Mouse (Mus musculus): Measurements from ENCODE around the gene Fgfr2. TPM values are rescaled to one million over a fixed set of nuclear protein-coding genes. Genes with fewer than 3 reads are reported as not detected.

The Fgfr2 gene
- polyA plus RNA-seq, 1 experiment from 2014 or later: 11.4 TPM

GRCm38 (mm10) chr7:132982639-132983038, 140.5 kb downstream of the Fgfr2 start:
- H3K27ac ChIP-seq (ENCODE audit: low read length): no peak overlapping the region
- WGBS (ENCODE audit: insufficient replicate concordance): 57% methylated on average over 3 of the region's 3 CpGs
- no peaks in the 10 kb centered on the region for H3K27me3 ChIP-seq (ENCODE audit: control insufficient read depth, insufficient read depth, low read depth, low read length)
- H3K4me2 ChIP-seq (ENCODE audit: low read depth, low read length): no peak overlapping the region
- no peaks in the 10 kb centered on the region for H3K9me3 ChIP-seq (replicated peaks; ENCODE audit: control insufficient read depth, low read length)
- no peaks in the 10 kb centered on the region for H3K4me1 ChIP-seq (ENCODE audit: control insufficient read depth, low read depth, low read length)
- H3K4me3 ChIP-seq (ENCODE audit: low read depth, low read length): no peak overlapping the region
- no peak overlapping the region for H3K9ac ChIP-seq (ENCODE audit: low read depth, low read length)
- no peak for ATAC-seq (ENCODE audit: low read depth)
- H3K36me3 ChIP-seq (ENCODE audit: control insufficient read depth, insufficient read depth): peaks cover 25% of the 10 kb centered on the region

- Histone ChIP-seq H3K27ac (ENCODE audit: low read length) (no peak overlapping the region), H3K27me3 (ENCODE audit: control insufficient read depth, insufficient read depth, low read depth, low read length) (no peaks in the 10 kb centered on the region), H3K9ac (ENCODE audit: low read depth, low read length) (no peak overlapping the region), H3K4me2 (ENCODE audit: low read depth, low read length) (no peak overlapping the region), H3K4me1 (ENCODE audit: control insufficient read depth, low read depth, low read length) (no peaks in the 10 kb centered on the region), H3K4me3 (ENCODE audit: low read depth, low read length) (no peak overlapping the region), H3K9me3 (replicated peaks; ENCODE audit: control insufficient read depth, low read length) (no peaks in the 10 kb centered on the region), H3K36me3 (ENCODE audit: control insufficient read depth, insufficient read depth) (peaks cover 20% of the 10 kb centered on the region)
- ATAC-seq (ENCODE audit: low read depth): no peak
- 83% methylated on average over 2 of the region's 2 CpGs for WGBS (ENCODE audit: insufficient replicate concordance)
Measured at GRCm38 (mm10) chr7:132977981-132978380, 145.2 kb downstream of the Fgfr2 start.

DNA sequence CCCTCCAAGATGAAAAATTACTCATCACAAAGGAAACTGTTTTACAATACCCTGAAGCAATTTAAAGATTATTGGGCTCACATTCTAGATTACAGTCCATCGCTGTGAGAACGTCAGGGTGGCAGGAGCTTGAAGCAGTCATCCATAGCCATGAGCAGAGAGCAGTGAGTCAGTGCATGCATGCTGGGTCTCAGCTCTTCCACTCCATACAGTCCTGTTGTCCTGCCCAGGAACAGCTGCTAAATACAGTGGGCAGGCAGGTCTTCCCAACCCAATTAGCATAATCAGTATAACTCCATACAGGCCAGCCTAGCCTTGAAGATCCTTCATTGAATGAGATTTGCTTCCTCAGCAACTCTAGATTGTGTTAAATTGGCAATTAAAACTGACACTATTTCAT, 147.1 kb downstream of the Fgfr2 start:
- Histone ChIP-seq H3K27me3 (ENCODE audit: control insufficient read depth, insufficient read depth, low read depth, low read length) (no peaks in the 10 kb centered on the region), H3K9me3 (replicated peaks; ENCODE audit: control insufficient read depth, low read length) (no peaks in the 10 kb centered on the region), H3K4me3 (ENCODE audit: low read depth, low read length) (no peak overlapping the region), H3K27ac (ENCODE audit: low read length) (no peak overlapping the region), H3K4me1 (ENCODE audit: control insufficient read depth, low read depth, low read length) (no peaks in the 10 kb centered on the region), H3K4me2 (ENCODE audit: low read depth, low read length) (no peak overlapping the region), H3K9ac (ENCODE audit: low read depth, low read length) (no peak overlapping the region), H3K36me3 (ENCODE audit: control insufficient read depth, insufficient read depth) (peaks cover 8% of the 10 kb centered on the region)
- ATAC-seq (ENCODE audit: low read depth): no peak
- 83% methylated on average over 2 of the region's 2 CpGs for WGBS (ENCODE audit: insufficient replicate concordance)

DNA sequence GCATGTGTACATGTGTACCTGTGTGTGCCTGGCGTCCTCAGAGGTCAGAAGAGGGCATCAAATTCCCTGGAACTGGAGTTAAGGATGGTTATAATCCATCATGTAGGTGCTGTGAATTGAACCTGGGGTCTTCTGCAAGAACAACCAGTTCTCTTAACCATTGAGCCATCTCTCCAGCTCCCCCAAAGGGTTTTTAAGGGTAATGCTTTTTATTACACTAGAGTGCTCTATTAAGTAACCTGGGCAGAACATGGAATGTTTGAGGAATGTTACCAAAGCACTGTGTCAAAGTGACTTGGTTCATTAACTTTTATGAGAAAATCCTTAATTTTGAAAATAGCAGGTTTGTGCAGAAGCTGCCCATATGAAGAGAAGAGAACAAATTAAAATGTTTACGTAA, 151.1 kb downstream of the Fgfr2 start:
- H3K27ac ChIP-seq (ENCODE audit: low read length): no peak overlapping the region
- no peaks in the 10 kb centered on the region for H3K9me3 ChIP-seq (replicated peaks; ENCODE audit: control insufficient read depth, low read length)
- H3K36me3 ChIP-seq (ENCODE audit: control insufficient read depth, insufficient read depth): peaks cover 9% of the 10 kb centered on the region
- H3K27me3 ChIP-seq (ENCODE audit: control insufficient read depth, insufficient read depth, low read depth, low read length): no peaks in the 10 kb centered on the region
- H3K4me2 ChIP-seq (ENCODE audit: low read depth, low read length): no peak overlapping the region
- H3K4me3 ChIP-seq (ENCODE audit: low read depth, low read length): no peak overlapping the region
- no peak for ATAC-seq (ENCODE audit: low read depth)
- no peak overlapping the region for H3K9ac ChIP-seq (ENCODE audit: low read depth, low read length)
- 85% methylated on average over 2 of the region's 2 CpGs for WGBS (ENCODE audit: insufficient replicate concordance)
- no peaks in the 10 kb centered on the region for H3K4me1 ChIP-seq (ENCODE audit: control insufficient read depth, low read depth, low read length)

DNA sequence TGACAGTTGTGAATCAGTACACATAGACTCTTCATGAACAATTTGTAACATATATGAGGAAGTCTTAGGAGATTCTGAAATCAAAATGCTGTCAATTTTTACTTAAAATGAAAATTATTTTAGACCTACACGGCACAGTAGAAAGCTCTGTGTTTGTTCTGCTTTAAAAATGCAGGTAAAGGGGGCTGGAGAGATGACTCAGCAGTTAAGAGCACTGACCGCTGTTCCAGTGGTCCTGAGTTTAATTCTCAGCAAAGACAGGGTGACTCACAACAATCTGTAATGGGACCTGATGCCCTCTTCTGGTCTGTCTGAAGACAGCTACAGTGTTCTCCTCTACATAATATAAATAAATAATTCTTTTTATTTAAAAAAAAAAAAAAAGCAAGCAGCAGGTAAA, 157.4 kb downstream of the Fgfr2 start:
- no peaks in the 10 kb centered on the region for H3K27me3 ChIP-seq (ENCODE audit: control insufficient read depth, insufficient read depth, low read depth, low read length)
- WGBS (ENCODE audit: insufficient replicate concordance): 74% methylated on average over 2 of the region's 2 CpGs
- no peaks in the 10 kb centered on the region for H3K4me1 ChIP-seq (ENCODE audit: control insufficient read depth, low read depth, low read length)
- no peak overlapping the region for H3K4me2 ChIP-seq (ENCODE audit: low read depth, low read length)
- H3K27ac ChIP-seq (ENCODE audit: low read length): no peak overlapping the region
- H3K4me3 ChIP-seq (ENCODE audit: low read depth, low read length): no peak overlapping the region
- H3K9ac ChIP-seq (ENCODE audit: low read depth, low read length): no peak overlapping the region
- H3K9me3 ChIP-seq (replicated peaks; ENCODE audit: control insufficient read depth, low read length): no peaks in the 10 kb centered on the region
- ATAC-seq (ENCODE audit: low read depth): no peak
- peaks cover 6% of the 10 kb centered on the region for H3K36me3 ChIP-seq (ENCODE audit: control insufficient read depth, insufficient read depth)

GRCm38 (mm10) chr7:132964395-132964794, 158.8 kb downstream of the Fgfr2 start:
- ATAC-seq (ENCODE audit: low read depth): no peak
- H3K4me2 ChIP-seq (ENCODE audit: low read depth, low read length): no peak overlapping the region
- no peak overlapping the region for H3K27ac ChIP-seq (ENCODE audit: low read length)
- 80% methylated on average over 3 of the region's 3 CpGs for WGBS (ENCODE audit: insufficient replicate concordance)
- H3K9me3 ChIP-seq (replicated peaks; ENCODE audit: control insufficient read depth, low read length): no peaks in the 10 kb centered on the region
- H3K36me3 ChIP-seq (ENCODE audit: control insufficient read depth, insufficient read depth): peaks cover 6% of the 10 kb centered on the region
- H3K9ac ChIP-seq (ENCODE audit: low read depth, low read length): no peak overlapping the region
- H3K27me3 ChIP-seq (ENCODE audit: control insufficient read depth, insufficient read depth, low read depth, low read length): no peaks in the 10 kb centered on the region
- no peak overlapping the region for H3K4me3 ChIP-seq (ENCODE audit: low read depth, low read length)
- no peaks in the 10 kb centered on the region for H3K4me1 ChIP-seq (ENCODE audit: control insufficient read depth, low read depth, low read length)

DNA sequence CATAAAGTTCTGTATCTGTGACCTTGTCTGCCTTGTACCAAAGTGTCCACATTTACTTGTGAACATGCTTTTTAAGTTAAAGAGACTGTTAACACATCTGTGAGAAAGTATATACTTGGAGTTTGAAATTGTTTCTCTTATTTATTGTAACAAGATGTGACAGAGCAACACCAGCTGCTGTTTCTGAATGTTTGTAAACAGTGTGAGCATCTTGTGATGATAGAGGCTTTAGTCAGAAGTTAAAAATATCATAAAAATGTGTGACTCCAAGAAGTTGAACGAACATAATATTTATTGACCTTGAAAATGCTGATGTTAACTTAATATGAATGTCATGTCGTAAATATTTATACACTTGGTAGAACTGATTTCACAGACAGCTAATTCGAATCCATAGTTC, 172.5 kb downstream of the Fgfr2 start:
- no peak overlapping the region for H3K27ac ChIP-seq (ENCODE audit: low read length)
- no peak overlapping the region for H3K4me3 ChIP-seq (ENCODE audit: low read depth, low read length)
- H3K9me3 ChIP-seq (replicated peaks; ENCODE audit: control insufficient read depth, low read length): no peaks in the 10 kb centered on the region
- no peaks in the 10 kb centered on the region for H3K27me3 ChIP-seq (ENCODE audit: control insufficient read depth, insufficient read depth, low read depth, low read length)
- no peak overlapping the region for H3K4me2 ChIP-seq (ENCODE audit: low read depth, low read length)
- no peaks in the 10 kb centered on the region for H3K4me1 ChIP-seq (ENCODE audit: control insufficient read depth, low read depth, low read length)
- WGBS (ENCODE audit: insufficient replicate concordance): 77% methylated on average over 3 of the region's 3 CpGs
- H3K9ac ChIP-seq (ENCODE audit: low read depth, low read length): no peak overlapping the region
- H3K36me3 ChIP-seq (ENCODE audit: control insufficient read depth, insufficient read depth): no peaks in the 10 kb centered on the region
- ATAC-seq (ENCODE audit: low read depth): no peak

DNA sequence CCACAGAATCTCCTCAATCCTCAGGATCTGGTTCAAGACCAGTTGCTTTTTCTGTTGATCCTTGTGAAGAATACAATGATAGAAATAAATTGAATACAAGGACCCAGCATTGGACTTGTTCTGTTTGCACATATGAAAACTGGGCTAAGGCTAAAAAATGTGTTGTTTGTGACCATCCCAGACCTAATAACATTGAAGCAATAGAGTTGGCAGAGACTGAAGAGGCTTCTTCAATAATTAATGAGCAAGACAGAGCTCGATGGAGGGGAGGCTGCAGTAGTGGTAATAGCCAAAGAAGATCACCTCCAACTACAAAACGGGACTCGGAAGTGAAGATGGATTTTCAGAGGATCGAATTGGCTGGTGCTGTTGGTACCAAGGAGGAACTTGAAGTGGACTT, 173.2 kb downstream of the Fgfr2 start:
- ATAC-seq (ENCODE audit: low read depth): no peak
- H3K9ac ChIP-seq (ENCODE audit: low read depth, low read length): no peak overlapping the region
- H3K27ac ChIP-seq (ENCODE audit: low read length): no peak overlapping the region
- WGBS (ENCODE audit: insufficient replicate concordance): 76% methylated on average over 4 of the region's 4 CpGs
- H3K27me3 ChIP-seq (ENCODE audit: control insufficient read depth, insufficient read depth, low read depth, low read length): no peaks in the 10 kb centered on the region
- no peaks in the 10 kb centered on the region for H3K36me3 ChIP-seq (ENCODE audit: control insufficient read depth, insufficient read depth)
- no peaks in the 10 kb centered on the region for H3K9me3 ChIP-seq (replicated peaks; ENCODE audit: control insufficient read depth, low read length)
- no peak overlapping the region for H3K4me3 ChIP-seq (ENCODE audit: low read depth, low read length)
- H3K4me2 ChIP-seq (ENCODE audit: low read depth, low read length): no peak overlapping the region
- no peaks in the 10 kb centered on the region for H3K4me1 ChIP-seq (ENCODE audit: control insufficient read depth, low read depth, low read length)

- 59% methylated on average over 2 of the region's 2 CpGs for WGBS (ENCODE audit: insufficient replicate concordance)
- no peak overlapping the region for H3K4me3 ChIP-seq (ENCODE audit: low read depth, low read length)
- H3K27me3 ChIP-seq (ENCODE audit: control insufficient read depth, insufficient read depth, low read depth, low read length): no peaks in the 10 kb centered on the region
- H3K4me1 ChIP-seq (ENCODE audit: control insufficient read depth, low read depth, low read length): peaks cover 3% of the 10 kb centered on the region; the same call in 1 of the 2 replicates
- no peak overlapping the region; the same call in 1 of the 2 replicates for H3K27ac ChIP-seq (ENCODE audit: low read length)
- peak; percentile 71 for ATAC-seq (ENCODE audit: low read depth)
- H3K4me2 ChIP-seq (ENCODE audit: low read depth, low read length): no peak overlapping the region
- H3K9ac ChIP-seq (ENCODE audit: low read depth, low read length): no peak overlapping the region
- no peaks in the 10 kb centered on the region for H3K36me3 ChIP-seq (ENCODE audit: control insufficient read depth, insufficient read depth)
- no peaks in the 10 kb centered on the region for H3K9me3 ChIP-seq (replicated peaks; ENCODE audit: control insufficient read depth, low read length)
Measured at GRCm38 (mm10) chr7:132940569-132940968, 182.6 kb downstream of the Fgfr2 start.
